In the genomic region with DNA sequence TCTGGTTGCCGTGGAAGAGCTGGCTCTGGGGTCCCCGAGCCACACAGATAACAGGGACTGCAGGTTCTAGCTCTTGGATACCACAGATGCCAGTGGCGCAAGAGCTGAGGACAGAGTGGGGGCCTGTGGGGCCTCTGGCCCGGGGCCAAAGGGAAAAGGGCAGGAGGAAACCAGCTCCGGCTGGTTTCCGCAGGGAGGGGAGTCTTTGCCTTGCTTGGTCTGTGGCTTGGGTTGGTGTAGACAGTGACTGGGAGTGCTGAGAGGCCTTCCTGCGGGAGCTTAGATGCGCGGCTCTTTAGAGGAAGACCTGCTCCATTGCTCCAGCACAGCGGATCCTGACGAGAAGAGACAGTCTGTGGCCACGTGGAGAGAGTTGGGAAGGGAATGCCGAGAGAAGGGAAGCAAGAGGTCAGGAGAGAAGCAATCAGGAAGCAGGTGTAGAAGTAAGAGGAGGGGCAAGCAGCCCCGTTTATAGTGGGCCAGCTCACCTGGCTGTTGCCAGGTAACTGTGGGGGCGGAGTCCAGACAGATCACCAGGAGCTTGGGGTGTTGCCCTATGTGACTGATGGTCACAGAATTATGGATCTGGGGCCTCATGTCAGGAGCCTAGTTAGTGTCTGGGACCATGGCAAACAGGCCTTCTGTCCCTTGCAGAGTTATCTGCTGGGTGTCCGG, we compare ENCODE assay signal across 13 mouse cellular contexts. TPM values are rescaled to one million over a fixed set of nuclear protein-coding genes. Genes with fewer than 3 reads are reported as not detected.
DNase-seq lines count a peak whose midpoint lies in the region; ATAC-seq and TF ChIP-seq lines count a peak whose summit lies in the region.
"Had no signal": no experiment of that assay in that cellular context is flagged by ENCODE, and none has a peak within 500 bp of the region (broad histone marks: within the 10 kb centered on the region; RNA-seq: fewer than 3 reads in every experiment).

No protein-coding gene starts in this region.

- no peak for TF ChIP-seq CTCF in kidney, adult 2 months (conservative IDR thresholded peaks at IDR 0.05; ENCODE audit: insufficient read depth, insufficient read length, low read depth, low read length)
- no peak for TF ChIP-seq CTCF in forebrain, postnatal 0 days (IDR thresholded peaks at IDR 0.05; ENCODE audit: low read depth)

- TF ChIP-seq POLR2A in kidney, adult 2 months (IDR thresholded peaks at IDR 0.05; ENCODE audit: low read depth, low read length), result no peak

- no peak overlapping the region for H3K9ac ChIP-seq in heart, embryonic 14.5 days (ENCODE audit: low read length)
- no peak overlapping the region for H3K9ac ChIP-seq in midbrain, embryonic 12.5 days (replicated peaks)
- no peak overlapping the region for H3K9ac ChIP-seq in midbrain, embryonic 16.5 days (ENCODE audit: low read depth, low read length)
- no peak overlapping the region for H3K9ac ChIP-seq in stomach, embryonic 15.5 days
- H3K9ac ChIP-seq in forebrain, postnatal 0 days, result no peak overlapping the region
- H3K9ac ChIP-seq: forebrain, embryonic 12.5 days had no signal

- H3K27me3 ChIP-seq in heart, embryonic 14.5 days (ENCODE audit: control insufficient read depth, insufficient read depth, low read length), result no peaks in the 10 kb centered on the region
- H3K27me3 ChIP-seq in midbrain, embryonic 12.5 days, result peaks cover 5% of the 10 kb centered on the region
- no peaks in the 10 kb centered on the region for H3K27me3 ChIP-seq in midbrain, embryonic 16.5 days (ENCODE audit: control insufficient read depth, insufficient read depth, low read depth, low read length)
- H3K27me3 ChIP-seq in kidney, adult 2 months (replicated peaks; ENCODE audit: control insufficient read depth, insufficient read depth, low read length), result no peaks in the 10 kb centered on the region
- no peaks in the 10 kb centered on the region for H3K27me3 ChIP-seq in stomach, embryonic 15.5 days (replicated peaks)
- no peaks in the 10 kb centered on the region for H3K27me3 ChIP-seq in forebrain, postnatal 0 days (ENCODE audit: insufficient read depth, low read length)
- H3K27me3 ChIP-seq: forebrain, embryonic 12.5 days had no signal

- ATAC-seq in heart, embryonic 14.5 days (ENCODE audit: insufficient number of reproducible peaks, insufficient read depth, low FRiP score, low read depth), result no peak
- 0 out of 2 replicates have a peak, but pooled peaks have one; percentile 19 for ATAC-seq in midbrain, embryonic 12.5 days (ENCODE audit: low FRiP score, low read depth)
- ATAC-seq in midbrain, embryonic 16.5 days, result no peak
- peak; percentile 50; the same call in 1 of the 2 replicates for ATAC-seq in stomach, embryonic 15.5 days (ENCODE audit: insufficient read depth, low FRiP score, low read depth)
- no peak for ATAC-seq in forebrain, postnatal 0 days

- H3K9me3 ChIP-seq in heart, embryonic 14.5 days (ENCODE audit: control insufficient read depth, low read length), result peaks cover 6% of the 10 kb centered on the region; the same call in 1 of the 2 replicates
- 0 out of 2 replicates have a peak, but pooled peaks cover 7% of the 10 kb centered on the region for H3K9me3 ChIP-seq in midbrain, embryonic 12.5 days
- H3K9me3 ChIP-seq in midbrain, embryonic 16.5 days (replicated peaks; ENCODE audit: control insufficient read depth, low read length, poor library complexity, severe bottlenecking), result peaks cover 5% of the 10 kb centered on the region; the same call in 1 of the 2 replicates
- H3K9me3 ChIP-seq in stomach, embryonic 15.5 days, result no peaks in the 10 kb centered on the region
- H3K9me3 ChIP-seq in forebrain, postnatal 0 days (ENCODE audit: low read length), result no peaks in the 10 kb centered on the region
- H3K9me3 ChIP-seq: forebrain, embryonic 12.5 days had no signal

- H3K36me3 ChIP-seq in heart, embryonic 14.5 days (ENCODE audit: control insufficient read depth, insufficient read depth, low read length), result peaks cover 40% of the 10 kb centered on the region
- peaks cover 51% of the 10 kb centered on the region for H3K36me3 ChIP-seq in midbrain, embryonic 12.5 days
- H3K36me3 ChIP-seq in midbrain, embryonic 16.5 days (ENCODE audit: control insufficient read depth, insufficient read depth, low read length), result peaks cover 22% of the 10 kb centered on the region
- H3K36me3 ChIP-seq in kidney, adult 2 months (ENCODE audit: control insufficient read depth, insufficient read depth, low read length), result no peaks in the 10 kb centered on the region; the same call in 1 of the 2 replicates
- H3K36me3 ChIP-seq in stomach, embryonic 15.5 days, result peaks cover 32% of the 10 kb centered on the region
- peaks cover 47% of the 10 kb centered on the region for H3K36me3 ChIP-seq in forebrain, postnatal 0 days (ENCODE audit: insufficient read depth)

- H3K4me3 ChIP-seq in heart, embryonic 14.5 days (ENCODE audit: control insufficient read depth in 1 of 2, insufficient read depth in 1 of 2, low read depth in 1 of 2, low read length in 2 of 2), result no peak overlapping the region
- H3K4me3 ChIP-seq in midbrain, embryonic 12.5 days, result no peak overlapping the region
- H3K4me3 ChIP-seq in midbrain, embryonic 16.5 days (ENCODE audit: low read depth, low read length), result no peak overlapping the region
- no peak overlapping the region for H3K4me3 ChIP-seq in kidney, adult 2 months (ENCODE audit: insufficient read depth, low read depth, low read length)
- no peak overlapping the region for H3K4me3 ChIP-seq in stomach, embryonic 15.5 days (replicated peaks)
- no peak overlapping the region for H3K4me3 ChIP-seq in forebrain, postnatal 0 days (ENCODE audit: low read depth, low read length)
- H3K4me3 ChIP-seq: forebrain, embryonic 12.5 days had no signal

- peak overlapping the region in 1 of 2 experiments; percentile 14; a peak in 1 of 4 replicates for H3K27ac ChIP-seq in heart, embryonic 14.5 days (replicated peaks in 1 of 2; ENCODE audit: control insufficient read depth in 1 of 2, insufficient read depth in 1 of 2, low read depth in 2 of 2, low read length in 2 of 2)
- H3K27ac ChIP-seq in midbrain, embryonic 12.5 days (replicated peaks), result no peak overlapping the region
- no peak overlapping the region for H3K27ac ChIP-seq in midbrain, embryonic 16.5 days (ENCODE audit: low read length)
- H3K27ac ChIP-seq in kidney, adult 2 months (ENCODE audit: insufficient read depth, low read depth, low read length), result no peak overlapping the region
- H3K27ac ChIP-seq in stomach, embryonic 15.5 days, result no peak overlapping the region
- no peak overlapping the region for H3K27ac ChIP-seq in forebrain, postnatal 0 days (ENCODE audit: low read depth, low read length)
- H3K27ac ChIP-seq: forebrain, embryonic 12.5 days had no signal

- no peak for DNase-seq in heart, postnatal 4 days
- peak; percentile 18 for DNase-seq in kidney, adult 2 months
- no peak for DNase-seq in forebrain, postnatal 0 days
- DNase-seq in layer of hippocampus, adult 8-10 months (ENCODE audit: low spot score in 2 of 2), result no peak
- DNase-seq: adrenal gland, adult 8-10 months; cerebellum, adult 18-20 months; right cerebral cortex, adult 18-20 months had no signal

- peaks cover 16 to 22% of the 10 kb centered on the region in 2 experiments for H3K4me1 ChIP-seq in heart, embryonic 14.5 days (ENCODE audit: control insufficient read depth in 2 of 2, insufficient read depth in 2 of 2, low read length in 2 of 2)
- no peaks in the 10 kb centered on the region for H3K4me1 ChIP-seq in midbrain, embryonic 12.5 days
- no peaks in the 10 kb centered on the region for H3K4me1 ChIP-seq in midbrain, embryonic 16.5 days (ENCODE audit: control insufficient read depth, insufficient read depth, low read length)
- H3K4me1 ChIP-seq in kidney, adult 2 months (ENCODE audit: control insufficient read depth, insufficient read depth, low read length), result no peaks in the 10 kb centered on the region
- H3K4me1 ChIP-seq in stomach, embryonic 15.5 days, result peaks cover 8% of the 10 kb centered on the region; the same call in 1 of the 2 replicates
- no peaks in the 10 kb centered on the region for H3K4me1 ChIP-seq in forebrain, postnatal 0 days (ENCODE audit: insufficient read depth)
- H3K4me1 ChIP-seq: forebrain, embryonic 12.5 days had no signal

- peak overlapping the region; percentile 13; the same call in 1 of the 2 replicates for H3K4me2 ChIP-seq in heart, embryonic 14.5 days (ENCODE audit: low read length)
- no peak overlapping the region for H3K4me2 ChIP-seq in midbrain, embryonic 12.5 days (replicated peaks)
- H3K4me2 ChIP-seq in midbrain, embryonic 16.5 days (ENCODE audit: low read length), result no peak overlapping the region
- no peak overlapping the region for H3K4me2 ChIP-seq in stomach, embryonic 15.5 days
- no peak overlapping the region for H3K4me2 ChIP-seq in forebrain, postnatal 0 days (ENCODE audit: low read depth)
- H3K4me2 ChIP-seq: forebrain, embryonic 12.5 days had no signal

- WGBS in heart, embryonic 14.5 days, result 35% methylated on average over 16 of the region's 16 CpGs
- WGBS in midbrain, embryonic 12.5 days, result 81% methylated on average over 16 of the region's 16 CpGs
- 74% methylated on average over 16 of the region's 16 CpGs for WGBS in midbrain, embryonic 16.5 days
- 47% methylated on average over 16 of the region's 16 CpGs for WGBS in kidney, adult 2 months
- 62% methylated on average over 16 of the region's 16 CpGs for WGBS in stomach, embryonic 15.5 days
- WGBS in forebrain, postnatal 0 days, result 75% methylated on average over 16 of the region's 16 CpGs

RNA-seq across cellular contexts. Expression of a gene that starts 15.6 kb away (rescaled TPM):
- 8.0 and 8.1 TPM in 2 replicates for polyA plus RNA-seq in heart, embryonic 14.5 days (2014; fragmentation: Nextera tagmentation; extraction: Ambion mirVana)
- 10 to 100 TPM; 55.6 to 61.3 TPM for total RNA-seq in heart, postnatal 4 days (2021)
- polyA plus RNA-seq in midbrain, embryonic 12.5 days (2016; fragmentation: Nextera tagmentation; extraction: Ambion mirVana), result 0.41 and 0.54 TPM in 2 replicates
- polyA plus RNA-seq in midbrain, embryonic 16.5 days (2015; fragmentation: Nextera tagmentation; extraction: Ambion mirVana), result 2.4 and 2.8 TPM in 2 replicates
- polyA plus RNA-seq in kidney, adult 2 months (2012; rRNA removed), result 0.90 and 1.7 TPM in 2 replicates
- polyA plus RNA-seq in stomach, embryonic 15.5 days (2015; fragmentation: Nextera tagmentation; extraction: Ambion mirVana), result 1.0 and 2.0 TPM in 2 replicates
- total RNA-seq in forebrain, postnatal 0 days (2014; rRNA removed), result 13.1 TPM in 2 replicates
- polyA plus RNA-seq in forebrain, postnatal 0 days (2015; fragmentation: Nextera tagmentation; extraction: Ambion mirVana), result 2.6 TPM in 2 replicates
- total RNA-seq in layer of hippocampus, adult 8-10 months (2022), result 10 to 100 TPM; 30.2 to 36.4 (median 33.9) TPM
- total RNA-seq: CH12.LX had no signal

RNA-seq across cellular contexts. Expression of a gene that starts 51.5 kb away (rescaled TPM):
- 18.1 and 20.3 TPM in 2 replicates for polyA plus RNA-seq in heart, embryonic 14.5 days (2014; fragmentation: Nextera tagmentation; extraction: Ambion mirVana)
- total RNA-seq in heart, postnatal 4 days (2021), result 10 to 100 TPM; 61.0 to 64.7 TPM
- polyA plus RNA-seq in midbrain, embryonic 12.5 days (2016; fragmentation: Nextera tagmentation; extraction: Ambion mirVana), result 30.2 and 35.8 TPM in 2 replicates
- polyA plus RNA-seq in midbrain, embryonic 16.5 days (2015; fragmentation: Nextera tagmentation; extraction: Ambion mirVana), result 45.0 and 47.0 TPM in 2 replicates
- polyA plus RNA-seq in kidney, adult 2 months (2012; rRNA removed), result 36.4 and 36.8 TPM in 2 replicates
- polyA plus RNA-seq in stomach, embryonic 15.5 days (2015; fragmentation: Nextera tagmentation; extraction: Ambion mirVana), result 44.7 and 54.1 TPM in 2 replicates
- total RNA-seq in forebrain, postnatal 0 days (2014; rRNA removed), result 40.5 and 41.1 TPM in 2 replicates
- 27.3 and 32.9 TPM in 2 replicates for polyA plus RNA-seq in forebrain, postnatal 0 days (2015; fragmentation: Nextera tagmentation; extraction: Ambion mirVana)
- total RNA-seq in layer of hippocampus, adult 8-10 months (2022), result 100 to 1,000 TPM in 3 of 4 experiments, 10 to 100 TPM in 1; 96.7 to 108 (median 105) TPM

RNA-seq across cellular contexts. Expression of a gene that starts 54.9 kb away (rescaled TPM):
- polyA plus RNA-seq in heart, embryonic 14.5 days (2014; fragmentation: Nextera tagmentation; extraction: Ambion mirVana), result not detected in 2 replicates
- not detected for total RNA-seq in heart, postnatal 4 days (2021)
- 0.58 and 0.59 TPM in 2 replicates for polyA plus RNA-seq in midbrain, embryonic 12.5 days (2016; fragmentation: Nextera tagmentation; extraction: Ambion mirVana)
- polyA plus RNA-seq in midbrain, embryonic 16.5 days (2015; fragmentation: Nextera tagmentation; extraction: Ambion mirVana), result 0.27 and 0.45 TPM in 2 replicates
- polyA plus RNA-seq in kidney, adult 2 months (2012; rRNA removed), result 13.2 and 21.1 TPM in 2 replicates
- polyA plus RNA-seq in stomach, embryonic 15.5 days (2015; fragmentation: Nextera tagmentation; extraction: Ambion mirVana), result 1.3 and 2.0 TPM in 2 replicates
- total RNA-seq in forebrain, postnatal 0 days (2014; rRNA removed), result 0.54 and 0.62 TPM in 2 replicates
- 0.11 and 0.34 TPM in 2 replicates for polyA plus RNA-seq in forebrain, postnatal 0 days (2015; fragmentation: Nextera tagmentation; extraction: Ambion mirVana)
- 1 to 10 TPM; 1.8 to 3.5 (median 2.6) TPM for total RNA-seq in layer of hippocampus, adult 8-10 months (2022)

Comparison
In these comparisons a context has a peak if more than half of its experiments do, and no peak if none do; other contexts are left out.
1. ATAC-seq: peak in midbrain, embryonic 12.5 days (single experiment) and stomach, embryonic 15.5 days (single experiment); none in heart, embryonic 14.5 days (single experiment), midbrain, embryonic 16.5 days (single experiment) and forebrain, postnatal 0 days (single experiment).